Mouse (Mus musculus): ENCODE measurements around the gene C2cd3.

C2cd3 gene

GRCm38 (mm10) chr7:100496371-100496770 is 124.3 kb downstream of the C2cd3 start:
- DNase-seq (ENCODE audit: low read depth in 1 of 2, low spot score in 2 of 2) = no peak

GRCm38 (mm10) chr7:100496791-100497190 is 124.8 kb downstream of the C2cd3 start:
- no peak for DNase-seq (ENCODE audit: low read depth in 1 of 2, low spot score in 2 of 2)

GRCm38 (mm10) chr7:100497402-100497801 is 125.4 kb downstream of the C2cd3 start:
- no peak for DNase-seq (ENCODE audit: low read depth in 1 of 2, low spot score in 2 of 2)

- DNase-seq (ENCODE audit: low read depth in 1 of 2, low spot score in 2 of 2) = no peak
Observed at GRCm38 (mm10) chr7:100497982-100498381, 125.9 kb downstream of the C2cd3 start.

- no peak for DNase-seq (ENCODE audit: low read depth in 1 of 2, low spot score in 2 of 2)
Observed at GRCm38 (mm10) chr7:100499465-100499864, 127.4 kb downstream of the C2cd3 start.

GRCm38 (mm10) chr7:100500276-100500977 is 128.4 kb downstream of the C2cd3 start:
- no peak for DNase-seq (ENCODE audit: low read depth in 1 of 2, low spot score in 2 of 2)

GRCm38 (mm10) chr7:100501027-100501843 is 129.2 kb downstream of the C2cd3 start:
- DNase-seq (ENCODE audit: low read depth in 1 of 2, low spot score in 2 of 2) = no peak

GRCm38 (mm10) chr7:100501844-100502373 is 129.9 kb downstream of the C2cd3 start:
- no peak for DNase-seq (ENCODE audit: low read depth in 1 of 2, low spot score in 2 of 2)

GRCm38 (mm10) chr7:100502374-100502922 is 130.4 kb downstream of the C2cd3 start:
- DNase-seq (ENCODE audit: low read depth in 1 of 2, low spot score in 2 of 2) = no peak

GRCm38 (mm10) chr7:100503076-100503475 is 131.0 kb downstream of the C2cd3 start:
- no peak for DNase-seq (ENCODE audit: low read depth in 1 of 2, low spot score in 2 of 2)

- DNase-seq (ENCODE audit: low read depth in 1 of 2, low spot score in 2 of 2) = no peak
Observed at GRCm38 (mm10) chr7:100504740-100505487, 132.9 kb downstream of the C2cd3 start.

- no peak for DNase-seq (ENCODE audit: low read depth in 1 of 2, low spot score in 2 of 2)
Observed at GRCm38 (mm10) chr7:100506494-100506893, 134.5 kb downstream of the C2cd3 start.

- DNase-seq (ENCODE audit: low read depth in 1 of 2, low spot score in 2 of 2) = no peak
Observed at GRCm38 (mm10) chr7:100508670-100509069, 136.6 kb downstream of the C2cd3 start.

- DNase-seq (ENCODE audit: low read depth in 1 of 2, low spot score in 2 of 2) = no peak
Observed at GRCm38 (mm10) chr7:100511602-100512001, 139.6 kb downstream of the C2cd3 start.

- no peak for DNase-seq (ENCODE audit: low read depth in 1 of 2, low spot score in 2 of 2)
Observed at GRCm38 (mm10) chr7:100514573-100514972, 142.5 kb downstream of the C2cd3 start, which contains the start of gene Dnajb13. Gene Dnajb13 (minus strand): TSS chr7:100514960.

Data from monocyte, adult 2 months (primary cell).